Mouse (Mus musculus) adrenal gland, postnatal 25 days (tissue): ENCODE results near the gene Washc4. TPM values are rescaled to one million over a fixed set of nuclear protein-coding genes. Genes with fewer than 3 reads are reported as not detected.

ENCODE experiments used
- DNase-seq: peaks from one replicate; pipeline ENCODE4 v3.0.0; 2021; ENCODE audit warnings: mixed read lengths
- total RNA-seq: library from RNA; stranded (reverse); gene quantifications from 2 replicates; pipeline ENCODE4 v1.2.3, GENCODE M21; 2021

The Washc4 gene
- total RNA-seq, 1 experiment from 2014 or later, result 26.5 TPM

- DNase-seq, result peak; percentile 56
Observed at GRCm38 (mm10) chr10:83637295-83637694, 93.7 kb downstream of the Washc4 start.

GRCm38 (mm10) chr10:83639881-83640386, 96.4 kb downstream of the Washc4 start:
- no peak for DNase-seq

GRCm38 (mm10) chr10:83641641-83642040, 98.1 kb downstream of the Washc4 start:
- DNase-seq, result no peak

GRCm38 (mm10) chr10:83644167-83644566, 100.6 kb downstream of the Washc4 start:
- DNase-seq, result no peak

- DNase-seq, result peak; percentile 41
Observed at GRCm38 (mm10) chr10:83644865-83645715, 101.5 kb downstream of the Washc4 start.

- DNase-seq, result no peak
Observed at GRCm38 (mm10) chr10:83645716-83645990, 102.1 kb downstream of the Washc4 start.

Other genes starting within 250 kb of the Washc4 start
- 3.7 and 5.6 TPM in 2 replicates for gene Slc41a2, start 205.9 kb upstream of the Washc4 start, total RNA-seq
- 1.0 and 1.2 TPM in 2 replicates for gene D10Wsu102e, start 183.5 kb upstream of the Washc4 start, total RNA-seq
- gene Aldh1l2, start 9.6 kb upstream of the Washc4 start, total RNA-seq, result 0.88 and 1.0 TPM in 2 replicates
- 181 and 261 TPM in 2 replicates for gene Appl2, start 105.0 kb downstream of the Washc4 start, total RNA-seq
- gene 1500009L16Rik, start 179.1 kb downstream of the Washc4 start, total RNA-seq, result 17.9 and 19.2 TPM in 2 replicates